Mouse (Mus musculus) R1 (cell line): ENCODE measurements at regions not wholly inside any gene's neighbourhood (a gene's known extent, or its start where the extent isn't known, plus 50 kb on each side); places are given as distances from the start of the nearest gene placed in this dataset.

Experiments used
- DNase-seq: peaks from one replicate; pipeline ENCODE4 v3.0.0-alpha.2; 2018; ENCODE audit warnings: low read depth, low spot score

DNA sequence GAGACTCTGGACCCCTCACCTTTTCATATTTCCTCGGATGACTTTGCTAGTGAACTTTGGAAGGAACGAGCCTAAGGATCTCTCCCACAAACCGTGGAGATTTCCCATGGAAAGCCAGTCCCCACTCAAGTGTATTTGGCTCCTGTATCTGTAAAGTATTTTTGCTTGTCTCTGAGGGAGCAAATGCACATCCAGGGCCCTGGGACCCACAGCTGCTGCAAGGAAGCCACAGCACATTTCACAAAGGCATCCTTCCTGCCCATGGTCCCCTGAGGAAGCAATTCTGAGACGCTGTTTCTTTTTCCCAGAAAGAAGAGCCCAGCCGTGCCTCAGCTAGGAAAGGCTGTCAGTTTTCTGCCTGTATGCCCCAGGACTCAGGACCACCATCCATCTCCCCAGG, 71.7 kb upstream of the S1pr3 start:
- no peak for DNase-seq

DNA sequence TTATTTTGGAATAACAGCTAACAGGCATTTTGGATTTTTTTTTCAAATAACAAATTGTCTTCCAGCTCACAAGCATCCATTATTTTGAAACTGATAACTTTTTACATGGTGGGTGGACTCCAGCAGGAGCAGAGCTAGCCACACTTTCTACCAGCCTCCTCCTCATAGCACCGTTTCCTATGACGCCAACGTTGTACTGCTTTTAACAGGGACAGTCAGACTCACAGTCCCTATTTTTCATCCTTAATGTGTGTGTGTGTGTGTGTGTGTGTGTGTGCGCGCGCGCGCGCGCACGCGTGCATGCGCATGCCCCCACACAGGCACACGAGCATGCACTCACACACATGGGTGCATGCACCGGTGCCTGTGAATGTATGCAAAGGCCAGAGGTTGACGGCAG, 70.5 kb upstream of the S1pr3 start:
- DNase-seq: no peak

DNA sequence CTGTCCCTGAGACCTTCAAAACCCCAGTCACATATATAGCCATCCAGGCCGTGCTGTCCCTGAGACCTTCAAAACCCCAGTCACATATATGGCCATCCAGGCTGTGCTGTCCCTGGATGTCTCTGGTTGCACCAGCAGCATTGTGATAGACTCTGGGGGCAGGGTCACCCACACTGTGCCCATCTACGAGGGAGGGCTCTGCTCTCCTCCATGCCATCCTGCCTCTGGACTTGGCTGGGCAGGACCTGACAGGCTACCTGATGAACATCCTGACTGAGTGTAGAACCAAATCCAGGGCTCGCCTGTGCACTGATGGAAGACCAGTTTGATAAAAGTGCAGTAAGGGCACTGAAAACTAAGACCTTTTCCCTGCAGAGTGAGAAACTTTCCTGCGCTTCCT, 63.1 kb upstream of the S1pr3 start:
- DNase-seq: no peak

DNA sequence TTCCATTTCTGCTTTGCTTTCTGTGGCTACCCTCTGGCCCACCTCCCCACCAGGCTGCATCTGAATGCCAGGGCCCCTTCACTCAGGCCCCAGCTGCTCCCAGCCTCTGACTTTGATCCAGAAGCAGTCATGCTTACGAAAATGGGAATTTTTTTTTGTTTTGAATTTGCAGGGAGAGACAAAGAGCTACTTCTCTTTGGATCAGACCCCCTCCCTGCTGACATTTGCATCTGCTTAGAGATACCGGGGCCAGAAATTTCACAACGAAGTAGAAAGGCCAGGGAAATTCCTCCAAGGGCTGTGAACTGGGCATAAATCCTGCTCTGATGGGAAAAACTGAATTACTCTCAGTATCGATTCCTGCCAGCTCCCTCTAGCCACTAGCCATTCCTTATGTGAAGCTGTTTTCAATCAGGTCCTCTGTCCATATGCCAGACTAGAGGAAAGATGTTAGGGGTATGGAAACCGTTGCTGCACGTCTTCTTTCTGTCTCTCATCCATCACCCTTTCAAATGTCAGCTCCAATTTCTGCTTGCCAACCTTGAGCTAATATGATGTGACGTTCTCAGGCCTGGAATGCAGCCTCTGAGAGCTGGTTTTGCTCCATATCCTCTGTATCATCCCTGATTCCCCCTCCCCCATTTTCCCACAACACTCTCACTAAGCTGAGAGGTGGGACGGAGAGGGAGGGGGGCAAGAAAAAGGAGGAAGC, 62.4 kb upstream of the S1pr3 start:
- peak; percentile 30 for DNase-seq

DNA sequence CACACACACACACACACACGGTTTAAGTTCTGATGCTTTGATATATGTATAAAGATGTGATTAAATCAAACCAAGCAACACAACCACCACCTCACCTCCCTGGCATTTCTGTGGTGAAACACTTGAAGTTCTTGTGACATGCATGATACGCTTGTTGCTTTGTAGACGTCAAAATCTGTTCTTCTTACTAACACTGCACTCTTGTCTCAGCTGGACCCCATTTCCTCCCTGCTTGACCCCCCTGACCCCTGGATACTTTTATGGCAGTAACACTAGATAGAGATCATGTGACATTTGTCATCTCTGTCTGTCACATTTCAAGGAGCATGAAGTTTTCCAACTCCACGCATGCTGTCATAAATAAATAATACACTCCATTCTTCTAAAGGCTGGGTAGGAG, 59.7 kb upstream of the S1pr3 start:
- no peak for DNase-seq

DNA sequence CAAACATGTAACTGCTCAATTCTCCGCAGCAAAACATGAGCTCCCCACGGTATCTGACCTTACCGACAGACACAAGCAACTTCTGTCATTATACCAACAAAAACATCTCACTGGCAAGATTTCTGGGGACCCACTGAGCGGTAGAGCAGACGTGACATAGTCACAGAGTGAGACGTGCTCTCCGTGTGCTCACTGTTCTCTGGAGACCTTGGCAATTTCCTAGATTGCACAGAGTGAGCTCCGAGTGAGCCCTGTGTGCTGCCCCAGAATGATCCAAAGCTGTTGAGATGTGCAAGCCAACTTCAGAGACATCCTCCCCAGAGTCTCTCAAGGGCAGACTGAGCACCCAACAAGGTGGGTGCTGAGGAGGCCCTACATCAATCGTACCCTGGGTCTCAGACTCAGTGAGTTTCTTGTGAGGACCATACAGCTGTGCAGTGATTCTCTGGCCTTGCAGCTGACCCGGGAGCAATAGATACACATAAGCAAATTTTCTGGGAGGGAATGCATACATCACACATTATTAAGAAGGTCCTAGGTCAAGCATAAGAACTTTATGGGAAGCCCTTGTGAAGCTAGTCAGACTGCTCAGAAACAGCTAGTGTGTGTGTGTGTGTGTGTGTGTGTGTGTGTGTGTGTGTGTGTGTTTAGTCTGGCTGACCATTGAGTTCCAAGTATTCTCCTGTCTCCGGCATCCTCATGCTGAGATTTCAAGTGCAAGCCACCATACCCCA, 58.5 kb upstream of the S1pr3 start:
- no peak for DNase-seq

DNA sequence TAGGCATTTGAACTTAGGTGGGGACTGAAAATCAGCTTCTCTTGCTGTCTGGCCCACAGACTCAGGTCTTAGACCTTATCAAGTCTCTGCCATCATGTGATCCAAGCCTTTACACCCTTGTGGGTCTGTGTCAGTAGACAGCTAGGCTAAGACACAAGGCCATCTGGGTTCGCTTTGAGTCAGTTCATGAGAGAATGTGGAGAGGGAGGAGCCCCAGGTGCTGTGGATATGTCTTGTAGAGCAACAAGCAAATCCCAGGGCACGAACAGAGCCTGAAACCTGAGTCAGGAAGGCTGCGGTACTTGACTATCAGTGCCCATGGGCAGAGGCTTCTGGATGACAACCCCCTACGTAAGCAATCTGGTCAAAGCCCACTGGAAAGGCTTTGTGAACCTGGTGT, 55.6 kb upstream of the S1pr3 start:
- no peak for DNase-seq

DNA sequence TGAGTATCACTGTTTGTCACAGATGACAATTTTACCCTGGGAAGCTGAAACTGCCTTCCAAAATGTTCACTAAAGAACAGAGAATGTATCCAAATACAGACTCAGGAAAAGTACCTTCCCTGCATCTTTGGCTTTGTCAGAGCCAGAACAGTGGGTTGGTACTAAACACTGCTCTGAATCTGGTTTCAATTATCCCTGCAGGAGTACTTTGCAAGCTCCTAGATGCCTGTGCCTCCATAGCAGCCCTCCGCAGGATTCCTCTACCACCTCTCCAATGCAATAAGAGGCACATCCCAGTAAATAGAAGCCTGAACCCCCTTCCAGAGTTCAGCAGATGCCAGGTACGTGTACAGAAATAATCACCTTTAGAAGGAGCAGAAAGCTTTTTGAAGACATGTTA, 52.9 kb upstream of the S1pr3 start:
- no peak for DNase-seq
